Mouse (Mus musculus): ENCODE data around the gene Cers3.

- TF ChIP-seq CHD2 (IDR thresholded peaks at IDR 0.05; ENCODE audit: low read length) = no peak
- TF ChIP-seq CTCF (IDR thresholded peaks at IDR 0.05 in 2 of 3, conservative IDR thresholded peaks at IDR 0.05 in 1 of 3; ENCODE audit: control insufficient read depth in 1 of 3, insufficient read depth in 1 of 3, low read depth in 2 of 3, low read length in 3 of 3, poor library complexity in 1 of 3, severe bottlenecking in 1 of 3) = no peak
- TF ChIP-seq E2F4 (IDR thresholded peaks at IDR 0.05; ENCODE audit: borderline replicate concordance, low read depth, low read length) = no peak
- no peak for TF ChIP-seq SMC3 (IDR thresholded peaks at IDR 0.05; ENCODE audit: low read depth, low read length)
- TF ChIP-seq POLR2A (IDR thresholded peaks at IDR 0.05; ENCODE audit: control insufficient read depth in 1 of 2, insufficient read depth in 1 of 2, low read depth in 1 of 2, low read length in 2 of 2, poor library complexity in 1 of 2) = no peak
Measured at GRCm38 (mm10) chr7:66729232-66729631, 14.1 kb upstream of the Cers3 start.

Measured in MEL (cell line).